Mouse (Mus musculus) kidney, adult 18-20 months (tissue): ENCODE measurements around the gene Elp4.

ENCODE experiments used
- DNase-seq: peaks from one replicate; pipeline ENCODE4 v3.0.0; 2021

The Elp4 gene

GRCm38 (mm10) chr2:105804506-105804905, 99.9 kb downstream of the Elp4 start:
- DNase-seq: no peak

- no peak for DNase-seq
Measured at GRCm38 (mm10) chr2:105803427-105803826, 100.9 kb downstream of the Elp4 start.

DNA sequence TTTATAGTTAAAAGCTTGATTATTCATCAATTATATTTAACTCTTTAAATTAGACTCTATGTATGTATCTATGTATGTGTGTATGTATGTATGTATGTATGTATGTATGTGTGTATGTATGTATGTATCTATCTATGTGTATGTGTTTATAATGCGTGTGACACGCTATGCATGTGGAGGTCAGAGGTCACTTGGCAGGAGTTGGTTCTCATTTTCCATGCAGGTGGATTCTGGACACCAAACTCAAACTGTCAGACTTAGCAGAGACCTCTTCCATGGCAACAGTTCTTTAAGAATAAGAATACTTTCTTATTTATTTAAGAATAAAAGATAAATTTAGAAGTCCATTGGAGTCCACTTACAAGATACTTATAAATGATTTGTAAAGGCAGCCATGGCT, 101.5 kb downstream of the Elp4 start:
- no peak for DNase-seq

DNA sequence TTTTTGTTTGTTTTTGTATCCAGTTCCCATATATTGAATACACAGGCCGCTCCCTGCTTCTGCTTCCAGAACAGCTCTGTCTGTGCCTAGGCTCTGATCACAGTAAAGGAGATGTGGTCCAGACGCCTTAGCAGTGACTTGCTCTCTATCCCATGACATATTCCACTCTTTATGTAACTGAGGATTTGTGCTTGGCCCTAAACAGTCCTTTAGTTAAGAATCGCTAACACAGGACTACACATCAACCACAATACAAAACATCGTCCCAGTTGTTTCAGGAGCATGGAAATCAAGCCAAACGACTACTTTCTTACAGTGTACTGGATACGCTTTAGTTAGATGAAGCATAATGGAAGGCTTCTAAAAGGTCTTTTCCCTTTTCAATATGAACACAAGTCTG, 102.8 kb downstream of the Elp4 start:
- no peak for DNase-seq

DNA sequence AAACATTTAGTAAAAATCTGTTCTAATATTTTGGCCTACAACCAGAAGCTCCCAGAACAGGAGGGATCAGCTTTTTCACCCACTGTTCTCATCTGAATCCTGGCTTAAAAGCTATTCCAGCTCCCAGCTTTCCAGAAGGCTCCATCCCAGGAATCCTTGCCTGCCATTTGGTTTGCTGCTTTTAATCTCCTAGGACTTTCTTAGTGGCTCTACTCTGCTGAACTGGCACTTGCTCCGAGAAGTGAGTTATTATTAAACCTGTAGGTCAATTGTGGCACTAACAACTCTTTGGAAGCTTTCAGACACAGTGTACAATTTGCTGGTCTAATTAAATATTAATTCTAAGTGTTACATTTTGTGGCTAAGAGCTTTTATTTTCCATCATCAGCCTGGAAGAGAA, 103.7 kb downstream of the Elp4 start:
- peak; percentile 23 for DNase-seq

DNA sequence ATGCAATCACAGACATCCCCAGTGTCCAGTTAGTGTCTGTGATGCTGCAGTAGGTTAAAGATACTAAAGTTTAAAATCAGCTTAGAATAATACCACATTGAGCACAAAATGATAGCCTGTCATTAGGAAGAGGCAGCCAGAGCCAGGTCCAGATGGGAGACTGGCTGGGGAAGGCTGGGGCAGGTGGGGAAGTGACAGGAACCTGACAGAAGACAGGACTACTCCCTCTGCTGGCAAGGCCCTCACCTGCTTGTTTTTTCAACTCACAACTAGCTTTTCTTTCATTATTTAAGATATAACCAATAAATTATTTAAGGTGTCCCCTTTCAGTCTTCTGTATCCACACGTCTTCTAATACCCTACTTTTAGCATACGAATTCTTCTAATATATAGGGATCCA, 104.5 kb downstream of the Elp4 start:
- no peak for DNase-seq

DNA sequence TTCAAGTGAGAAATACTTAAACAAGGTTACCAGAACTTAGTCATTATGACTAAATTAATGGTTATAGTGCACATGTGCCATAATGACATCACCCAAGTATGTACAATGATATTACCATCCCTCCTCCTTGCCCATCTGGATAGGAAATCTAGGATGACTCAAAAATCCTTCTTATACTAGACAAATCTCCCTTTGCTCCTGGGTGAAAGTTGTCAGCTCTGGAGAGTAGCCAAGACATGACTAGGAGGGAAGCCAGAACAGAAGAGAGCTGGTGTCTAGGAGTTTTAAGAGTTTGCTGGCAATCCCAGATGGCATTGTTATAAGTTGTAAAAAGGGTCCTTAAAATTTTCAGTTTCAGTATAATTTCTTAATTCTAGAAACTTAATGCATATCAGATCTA, 106.5 kb downstream of the Elp4 start:
- no peak for DNase-seq

- DNase-seq: no peak
Measured at GRCm38 (mm10) chr2:105796101-105796500, 108.3 kb downstream of the Elp4 start.

DNA sequence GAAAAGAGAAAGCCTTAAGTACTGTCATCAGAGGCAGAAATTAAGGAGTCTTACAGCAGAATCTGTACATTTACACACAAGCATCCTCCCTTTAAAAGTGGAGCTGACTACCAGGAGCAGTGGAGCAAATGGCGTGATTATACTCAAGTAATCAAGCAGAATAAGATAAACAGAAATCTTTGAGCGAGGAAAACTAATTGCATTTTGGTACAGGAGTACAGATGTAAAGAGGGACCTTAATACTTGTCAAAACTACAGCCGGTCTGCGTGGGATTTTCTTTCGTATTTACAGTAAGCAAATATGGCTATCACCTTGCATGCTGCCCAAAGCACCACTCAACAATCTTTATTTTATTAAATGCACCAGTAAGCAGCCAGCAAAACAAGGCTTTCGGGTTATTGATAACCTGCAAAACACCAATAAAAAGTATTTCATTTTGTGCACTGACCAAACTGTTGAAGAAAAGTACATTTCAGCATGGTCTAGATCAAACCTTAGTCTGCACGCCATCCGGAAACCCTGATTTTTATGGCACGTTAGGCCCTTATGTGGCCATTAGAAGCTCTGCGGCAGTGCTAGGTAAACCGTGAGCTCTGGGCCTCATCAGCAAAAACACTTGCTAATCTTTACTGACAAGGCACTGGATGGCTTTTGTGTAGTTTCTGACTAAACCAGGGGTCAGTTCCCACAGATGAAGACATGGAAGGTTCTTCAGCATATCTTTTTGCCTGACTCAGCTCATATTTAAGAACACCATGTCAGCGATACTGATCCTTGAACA, 111.8 kb downstream of the Elp4 start:
- DNase-seq: no peak

- DNase-seq: no peak
Measured at GRCm38 (mm10) chr2:105789936-105790335, 114.4 kb downstream of the Elp4 start.

GRCm38 (mm10) chr2:105787726-105788125, 116.6 kb downstream of the Elp4 start:
- DNase-seq: no peak

DNA sequence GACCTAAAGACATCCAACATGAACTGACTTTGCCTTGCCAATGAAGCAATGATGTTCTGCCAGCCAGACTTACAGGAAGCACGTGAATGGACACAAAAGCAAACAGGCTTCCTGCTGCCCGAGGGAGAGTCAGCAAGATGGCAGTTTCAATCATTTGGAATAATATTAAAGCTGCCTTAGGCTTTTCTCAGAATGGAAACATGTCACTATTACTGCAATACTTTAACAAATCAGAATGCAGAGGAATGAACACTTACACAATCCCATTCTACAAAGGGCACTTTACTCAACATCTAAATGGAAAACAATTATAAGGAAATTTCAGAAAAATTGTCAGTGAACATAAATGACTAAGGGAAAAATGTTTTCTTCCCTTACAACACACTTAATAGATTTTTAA, 117.4 kb downstream of the Elp4 start:
- DNase-seq: no peak

DNA sequence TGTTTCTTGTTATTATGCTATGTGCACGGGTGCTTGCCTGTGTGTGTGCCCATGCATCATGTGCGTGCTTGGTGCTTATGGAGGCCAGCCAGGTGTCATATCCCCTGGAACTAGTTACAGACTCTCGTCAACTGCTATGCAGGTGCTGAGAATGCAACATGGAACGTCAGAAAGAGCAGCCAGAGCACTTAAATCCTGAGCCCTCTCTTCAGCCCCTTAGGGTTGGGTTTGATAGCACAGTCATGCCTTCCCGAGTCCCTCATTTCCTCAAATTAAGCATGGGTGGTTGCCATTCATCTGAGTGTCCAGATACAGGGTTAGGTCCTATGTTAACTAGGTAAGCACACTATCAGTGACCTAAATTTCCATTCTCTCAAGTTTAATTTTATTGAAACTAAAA, 121.5 kb downstream of the Elp4 start:
- DNase-seq: no peak

- DNase-seq: no peak
Measured at GRCm38 (mm10) chr2:105780739-105781138, 123.6 kb downstream of the Elp4 start.

DNA sequence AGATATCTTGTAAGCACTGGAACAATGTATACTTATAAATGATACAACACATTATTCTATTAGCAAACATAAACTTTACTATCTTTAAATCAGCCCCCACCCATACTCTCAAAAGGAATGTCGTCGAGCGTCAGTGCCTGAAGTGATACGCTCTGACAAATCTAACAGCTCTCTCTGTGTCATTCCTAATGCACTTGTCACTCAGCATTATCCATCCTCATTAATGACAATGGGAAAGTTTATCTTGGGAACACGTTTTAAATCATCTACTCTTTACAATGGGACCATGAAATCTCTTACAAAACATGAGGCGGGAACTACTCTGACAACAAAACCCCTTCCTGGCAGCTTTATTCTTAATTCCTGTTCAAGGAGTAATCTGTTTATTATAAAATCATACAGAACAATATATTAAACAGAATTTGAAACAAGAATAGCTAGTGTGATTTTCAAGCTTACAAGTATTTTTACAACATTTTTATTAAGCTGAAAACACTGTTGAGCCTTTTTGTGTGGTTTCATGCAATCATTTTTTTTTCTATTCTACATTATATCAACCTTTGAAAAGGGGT, 125.0 kb downstream of the Elp4 start:
- DNase-seq: no peak

DNA sequence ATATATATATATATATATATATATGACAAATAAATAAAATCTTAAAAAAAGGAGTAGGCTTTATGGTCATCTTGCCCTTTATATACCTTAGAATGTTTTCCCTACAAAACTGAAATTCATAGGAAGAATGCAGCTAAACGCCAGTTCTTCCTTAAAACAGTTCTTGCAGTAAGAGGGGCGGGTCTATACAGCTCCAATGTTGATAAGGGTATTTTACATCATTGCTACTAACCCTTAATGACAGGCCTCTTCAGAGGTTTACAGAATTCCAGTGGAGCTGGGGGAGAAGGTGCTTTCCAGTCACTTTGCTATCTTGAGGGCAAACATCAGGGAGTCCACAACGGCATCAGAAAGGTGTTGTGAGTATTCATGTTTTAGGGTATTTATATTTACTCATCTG, 133.1 kb downstream of the Elp4 start:
- no peak for DNase-seq

- no peak for DNase-seq
Measured at GRCm38 (mm10) chr2:105769747-105770328, 134.5 kb downstream of the Elp4 start.

DNA sequence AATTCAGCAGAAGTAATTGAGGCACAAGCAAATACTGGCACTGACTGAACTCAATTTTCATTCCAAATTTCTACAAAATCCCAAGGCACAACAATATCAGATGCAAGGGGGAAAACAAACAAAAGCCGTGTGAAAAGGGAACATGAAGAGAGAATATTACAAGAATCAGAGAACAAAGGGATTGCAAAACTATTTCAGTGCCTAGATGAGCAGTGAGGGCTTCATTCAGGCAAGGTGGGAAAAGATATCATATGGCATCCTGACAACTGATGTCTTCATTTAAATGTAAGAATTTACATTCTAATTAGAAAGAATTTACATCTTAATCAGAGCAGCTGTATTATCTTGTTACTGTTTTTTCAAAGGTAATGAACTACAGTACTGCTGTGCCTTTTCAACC, 150.9 kb downstream of the Elp4 start:
- DNase-seq: no peak

DNA sequence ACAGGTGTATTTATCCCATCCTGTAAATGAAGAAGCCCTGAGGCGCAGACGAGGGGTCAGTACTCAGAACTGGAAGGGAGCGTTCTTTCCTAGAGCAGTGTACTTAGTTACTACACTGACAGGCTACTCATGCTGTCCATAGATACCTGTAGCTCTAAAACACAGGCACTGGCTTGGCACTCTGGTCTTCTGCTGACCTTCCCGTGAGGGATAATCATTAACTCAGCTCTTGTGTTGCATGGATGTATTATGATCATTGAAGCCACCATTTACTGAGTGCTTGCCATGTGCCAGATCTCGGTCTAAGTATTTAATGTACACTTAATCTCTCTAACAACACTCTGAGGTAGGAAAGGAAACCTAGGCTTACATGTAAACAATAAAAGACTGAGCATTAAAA, 155.3 kb downstream of the Elp4 start:
- DNase-seq: no peak

DNA sequence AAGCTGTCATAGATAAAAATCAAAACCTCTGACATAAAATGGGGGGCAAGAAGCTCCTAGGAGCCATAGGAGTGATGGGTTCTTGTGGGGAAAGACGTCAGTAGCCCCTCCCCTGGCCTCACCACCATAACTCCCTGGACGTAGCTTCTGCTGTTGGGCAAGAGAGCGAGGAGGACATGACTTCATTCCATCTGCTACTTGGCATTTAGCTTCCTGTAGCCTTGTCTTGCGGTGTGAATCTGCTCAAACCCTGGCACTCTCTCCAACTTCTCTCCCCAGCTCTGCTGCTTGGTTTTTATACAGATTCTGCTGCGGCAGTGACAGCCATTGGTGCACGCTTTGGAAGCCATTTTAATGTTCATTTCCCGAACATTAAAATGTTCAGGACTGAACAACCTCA, 157.5 kb downstream of the Elp4 start:
- DNase-seq: no peak

DNA sequence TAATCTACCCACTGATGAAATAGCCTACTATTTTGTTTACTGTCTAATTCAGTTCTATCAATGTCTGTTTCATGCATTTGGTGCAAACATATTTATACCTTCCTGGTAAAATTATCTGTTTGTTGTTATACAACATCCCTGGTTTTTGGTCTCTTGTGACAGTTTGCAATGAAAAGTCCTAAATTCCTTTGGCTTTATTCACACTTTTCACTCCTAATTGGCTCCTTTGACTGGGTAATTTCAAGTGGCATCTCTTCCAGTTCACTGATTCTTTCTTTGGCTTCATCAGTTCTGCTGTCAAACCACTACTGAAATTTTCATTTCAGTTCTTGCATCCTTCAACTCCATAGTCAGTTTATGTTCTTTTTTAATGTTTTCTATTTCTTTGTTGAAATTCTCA, 168.2 kb downstream of the Elp4 start:
- DNase-seq: no peak

- DNase-seq: no peak
Measured at GRCm38 (mm10) chr2:105730704-105731103, 173.7 kb downstream of the Elp4 start.

- DNase-seq: no peak
Measured at GRCm38 (mm10) chr2:105726657-105727056, 177.7 kb downstream of the Elp4 start.

DNA sequence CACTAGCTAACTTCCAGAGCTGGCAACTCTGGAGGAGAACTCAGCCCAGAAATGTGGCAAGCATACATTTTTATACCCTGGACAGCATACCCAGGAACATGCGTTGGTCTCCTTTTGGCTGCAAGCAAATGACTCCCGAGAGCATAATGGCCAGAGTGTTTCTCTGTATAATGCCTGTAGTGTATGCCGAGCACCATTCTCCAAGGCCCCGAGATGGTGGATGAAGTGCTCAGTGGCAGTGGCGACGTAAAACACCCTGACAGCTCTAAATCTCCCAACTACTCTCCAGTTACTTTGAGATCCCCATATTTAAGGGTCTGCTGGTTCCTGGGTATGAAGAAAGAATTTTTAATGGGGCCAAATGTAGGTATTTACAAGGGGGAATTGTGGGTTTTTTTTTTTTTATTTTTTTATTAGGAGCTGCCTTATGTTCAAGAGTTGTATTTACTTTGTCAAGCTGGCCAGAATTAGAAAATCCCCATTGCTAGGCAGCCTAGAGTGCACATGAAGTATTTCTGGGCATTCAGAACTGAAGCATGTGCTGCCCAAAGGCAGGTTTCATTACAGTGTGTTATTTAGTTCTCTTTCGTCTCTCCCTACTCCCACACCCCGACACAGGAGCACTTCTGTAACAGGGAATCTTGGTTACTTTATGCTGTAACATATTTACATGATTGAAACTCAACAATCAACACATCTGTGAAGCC, 188.8 kb downstream of the Elp4 start:
- no peak for DNase-seq
